Mouse (Mus musculus) cortical plate, adult 2 months (tissue): ENCODE data around the gene Plpp7.

ENCODE experiments used
- CTCF ChIP-seq: fragments of 200-500 bp; IDR thresholded peaks from 2 replicates; pipeline ENCODE4 v1.5.1; 2011; ENCODE audit warnings: mild to moderate bottlenecking, control low read depth, low read length; ENCODE audit not compliant: insufficient read depth; ENCODE audit errors: extremely low read depth
- POLR2A ChIP-seq: fragments of 200-500 bp; IDR thresholded peaks from 2 replicates; pipeline ENCODE4 v1.6.1; 2011; ENCODE audit warnings: mild to moderate bottlenecking, low read length, control low read depth; ENCODE audit not compliant: insufficient read depth; ENCODE audit errors: extremely low read depth

DNA sequence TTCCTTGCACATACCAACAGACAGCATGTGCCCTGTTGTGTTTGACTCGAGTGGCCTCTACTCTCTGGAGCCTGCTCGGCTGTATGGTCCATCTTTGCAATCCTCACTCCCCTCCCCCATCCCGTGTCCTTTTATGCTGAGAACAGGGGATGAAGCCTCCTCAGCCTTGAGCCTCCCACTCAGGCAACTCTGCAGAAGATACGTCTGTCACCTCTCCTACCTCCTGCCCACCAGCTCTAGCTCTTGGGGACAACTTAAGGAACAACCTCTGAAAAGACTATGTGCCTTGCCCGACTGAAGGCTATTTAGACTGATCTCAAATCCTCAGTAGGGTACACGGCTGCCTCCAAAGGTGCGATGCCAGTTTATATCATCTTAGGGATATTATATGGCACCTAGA is 8.2 kb downstream of the Plpp7 start:
- TF ChIP-seq POLR2A (no peak), CTCF (no peak)
